Mouse (Mus musculus): ENCODE measurements at regions not wholly inside any gene's neighbourhood (a gene's known extent, or its start where the extent isn't known, plus 50 kb on each side); places are given as distances from the start of the nearest gene placed in this dataset.

GRCm38 (mm10) chr4:125189971-125190370 lies 62.3 kb upstream of the Zc3h12a start:
- no peak for TF ChIP-seq CHD2 (IDR thresholded peaks at IDR 0.05; ENCODE audit: low read length)
- TF ChIP-seq EP300 (IDR thresholded peaks at IDR 0.05; ENCODE audit: low read depth in 1 of 2, low read length in 2 of 2) = no peak
- TF ChIP-seq USF1 (IDR thresholded peaks at IDR 0.05; ENCODE audit: low read depth, low read length) = no peak
- no peak for TF ChIP-seq POLR2A (IDR thresholded peaks at IDR 0.05; ENCODE audit: control insufficient read depth in 1 of 2, insufficient read depth in 1 of 2, low read depth in 1 of 2, low read length in 2 of 2, poor library complexity in 1 of 2)
- no peak for TF ChIP-seq BHLHE40 (IDR thresholded peaks at IDR 0.05; ENCODE audit: borderline replicate concordance, low read depth, low read length)
- no peak for TF ChIP-seq ZKSCAN1 (IDR thresholded peaks at IDR 0.05; ENCODE audit: low read depth, low read length)
- no peak for TF ChIP-seq CTCF (IDR thresholded peaks at IDR 0.05 in 2 of 3, conservative IDR thresholded peaks at IDR 0.05 in 1 of 3; ENCODE audit: control insufficient read depth in 1 of 3, insufficient read depth in 1 of 3, low read depth in 2 of 3, low read length in 3 of 3, poor library complexity in 1 of 3, severe bottlenecking in 1 of 3)
- TF ChIP-seq GABPA (IDR thresholded peaks at IDR 0.05; ENCODE audit: low read depth, low read length) = no peak
- no peak for TF ChIP-seq TAL1 (IDR thresholded peaks at IDR 0.05; ENCODE audit: low read length)
